Mouse (Mus musculus) urinary bladder, postnatal 14 days (tissue): ENCODE measurements around the gene Ctrc.
A peak's percentile ranks its signal among the peaks of the same experiment; 100 is the strongest.
"Not testable (repeated sequence)": the region's sequence is repeated elsewhere in the genome, so short reads cannot be mapped to it uniquely, and the experiment has no call there.

Experiments used
- DNase-seq: peaks from one replicate; pipeline ENCODE4 v3.0.0; 2021; ENCODE audit warnings: low spot score

Gene Ctrc

DNA sequence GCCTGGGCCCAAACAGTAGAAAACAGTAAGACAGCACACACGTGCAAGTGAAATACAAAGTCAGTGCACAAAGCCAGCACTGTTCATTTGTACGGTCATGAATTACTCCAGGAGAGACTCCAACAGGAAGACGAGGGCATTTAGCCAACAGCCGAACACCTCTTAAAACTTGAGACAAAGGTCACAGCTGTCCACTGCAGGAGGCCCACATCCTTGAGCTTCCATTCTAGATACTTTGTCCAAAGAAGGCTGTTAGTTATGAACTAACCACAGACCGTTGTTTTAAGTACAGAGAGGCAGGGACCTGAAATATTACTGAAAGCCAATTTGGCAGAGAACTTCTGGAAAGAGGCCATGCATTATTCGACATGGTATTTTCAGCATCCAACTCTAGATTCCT is 59.1 kb downstream of the Ctrc start:
- DNase-seq = no peak

GRCm38 (mm10) chr4:141786141-141786540 is 60.0 kb downstream of the Ctrc start:
- no peak for DNase-seq

DNA sequence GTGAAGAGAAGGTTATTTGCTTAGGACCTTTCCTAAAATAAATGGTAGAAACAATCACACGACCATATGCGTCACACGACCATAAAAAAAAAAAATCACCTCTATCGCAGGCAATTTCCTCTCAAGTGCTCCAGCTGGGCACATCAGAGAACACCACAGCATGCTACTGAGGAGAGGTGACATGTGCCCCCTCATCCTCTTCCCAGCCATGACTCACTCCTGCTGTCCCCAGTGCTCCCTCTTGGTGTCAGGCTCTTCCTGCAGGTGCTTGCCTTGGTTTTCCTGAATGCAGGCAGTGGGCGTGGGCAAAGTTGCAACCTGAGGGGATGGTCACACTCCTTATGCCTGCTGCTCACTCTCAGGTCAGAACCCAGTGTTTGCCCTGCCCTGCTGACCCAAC is 61.3 kb downstream of the Ctrc start:
- no peak for DNase-seq

- no peak for DNase-seq
These were observed 64.8 kb downstream of the Ctrc start for GRCm38 (mm10) chr4:141781201-141781985.

- no peak for DNase-seq
These were observed 66.3 kb downstream of the Ctrc start for GRCm38 (mm10) chr4:141779828-141780227.

DNA sequence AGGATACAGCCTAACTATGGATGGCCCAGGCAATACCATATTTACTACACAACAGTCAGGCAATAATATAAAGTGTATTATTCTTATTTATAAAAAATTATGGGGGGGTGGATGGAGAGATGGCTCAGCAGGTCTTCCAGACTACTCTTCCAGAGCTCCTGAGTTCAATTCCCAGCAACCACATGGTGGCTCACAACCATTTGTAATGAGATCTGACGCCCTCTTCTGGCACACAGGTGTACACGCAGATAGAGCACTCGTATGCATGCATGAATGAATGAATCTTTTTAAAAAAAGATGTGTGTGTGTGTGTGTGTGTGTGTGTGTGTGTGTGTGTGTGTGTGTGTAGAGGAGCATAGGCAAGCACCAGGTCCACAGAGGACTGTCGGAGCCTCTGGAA is 73.1 kb downstream of the Ctrc start:
- not testable (repeated sequence) for DNase-seq

GRCm38 (mm10) chr4:141771823-141772222 is 74.3 kb downstream of the Ctrc start:
- DNase-seq = no peak

GRCm38 (mm10) chr4:141769501-141770160 is 76.5 kb downstream of the Ctrc start:
- no peak for DNase-seq

DNA sequence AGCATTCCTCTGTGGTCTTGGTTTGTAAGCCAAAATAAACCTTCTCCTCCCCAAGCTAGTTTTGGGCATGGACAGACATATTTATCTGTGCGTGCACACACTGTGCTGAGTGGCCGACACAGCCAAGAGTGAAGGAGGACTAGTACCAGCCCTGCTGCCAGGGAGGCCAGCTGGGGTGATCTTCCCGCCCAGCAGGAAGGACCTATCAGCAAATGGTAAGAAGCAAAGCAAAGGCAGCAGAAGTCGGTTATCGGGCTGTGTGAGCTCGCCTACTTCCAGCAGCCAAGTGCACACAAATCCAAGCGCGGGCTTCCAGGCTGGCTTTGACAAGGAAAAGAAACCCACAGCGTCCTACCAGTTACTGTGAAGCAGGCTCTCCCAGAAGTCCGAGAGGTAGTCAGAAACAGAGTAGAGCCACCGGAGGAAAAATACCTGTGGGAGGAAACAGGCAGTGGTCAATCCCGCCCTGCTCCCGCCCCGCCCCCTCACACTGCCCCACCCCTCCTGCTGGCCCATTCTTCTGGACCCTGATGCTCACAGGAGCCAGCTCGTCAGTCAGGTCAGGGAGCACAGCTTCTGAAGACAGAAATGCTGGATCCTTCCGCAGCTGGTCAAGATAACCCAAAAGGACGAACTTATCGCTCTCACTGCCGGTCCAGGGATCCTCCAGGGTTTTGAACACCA is 78.7 kb downstream of the Ctrc start:
- peak; percentile 53 for DNase-seq

DNA sequence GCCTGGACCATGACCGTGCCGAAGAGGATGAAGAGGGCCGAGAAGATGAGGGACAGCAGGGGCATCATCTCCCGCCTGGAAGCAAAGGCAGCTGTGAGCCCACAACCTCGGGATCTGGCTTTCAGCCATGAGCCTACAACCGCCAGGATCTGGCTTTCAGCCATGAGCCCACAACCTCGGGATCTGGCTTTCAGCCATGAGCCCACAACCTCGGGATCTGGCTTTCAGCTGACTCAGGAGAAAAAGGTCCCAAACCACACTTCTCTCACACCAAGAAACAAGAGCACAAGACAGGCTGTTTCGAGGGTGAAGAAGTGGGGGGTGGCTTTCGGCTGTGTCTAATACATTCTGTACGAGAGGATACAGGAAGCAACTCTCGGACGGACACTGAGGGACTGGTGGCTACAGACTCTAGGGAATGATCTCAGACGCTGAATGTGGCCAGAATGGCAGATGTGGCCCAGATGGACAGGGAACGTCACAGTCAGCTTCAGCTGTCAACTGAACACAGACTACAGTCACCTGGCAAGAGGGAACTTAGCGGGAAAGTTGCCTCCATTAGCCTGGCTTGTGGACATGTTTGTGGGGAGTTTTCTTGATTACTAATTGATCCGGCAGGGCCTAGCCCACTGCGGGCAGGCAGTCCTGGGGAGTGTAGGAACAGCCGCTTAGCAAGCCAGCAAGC is 79.3 kb downstream of the Ctrc start:
- no peak for DNase-seq

DNA sequence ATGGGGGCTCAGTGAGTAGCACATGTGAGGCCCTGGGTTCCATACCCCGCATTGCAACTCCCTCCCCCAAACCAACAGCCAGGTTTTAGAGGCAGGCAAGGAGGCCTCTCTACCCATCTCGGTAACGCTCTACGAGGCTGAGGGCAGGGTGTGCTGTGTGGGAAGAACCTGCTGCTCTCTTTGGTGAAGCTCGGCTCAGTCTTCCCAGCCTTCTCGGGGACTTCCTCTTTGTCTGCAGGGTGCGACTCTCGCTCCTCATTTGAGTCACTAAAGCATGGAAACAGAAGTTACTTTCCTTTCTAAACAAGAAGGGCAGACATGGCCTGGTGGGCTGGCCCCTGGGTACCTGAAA is 79.9 kb downstream of the Ctrc start:
- no peak for DNase-seq

GRCm38 (mm10) chr4:141765008-141765407 is 81.2 kb downstream of the Ctrc start:
- DNase-seq = no peak
